Mouse (Mus musculus): Measurements from ENCODE around the gene Il16. TPM values are rescaled to one million over a fixed set of nuclear protein-coding genes. Genes with fewer than 3 reads are reported as not detected.

Gene Il16
- polyA plus RNA-seq, 1 experiment from 2014 or later: 4.9 TPM

DNA sequence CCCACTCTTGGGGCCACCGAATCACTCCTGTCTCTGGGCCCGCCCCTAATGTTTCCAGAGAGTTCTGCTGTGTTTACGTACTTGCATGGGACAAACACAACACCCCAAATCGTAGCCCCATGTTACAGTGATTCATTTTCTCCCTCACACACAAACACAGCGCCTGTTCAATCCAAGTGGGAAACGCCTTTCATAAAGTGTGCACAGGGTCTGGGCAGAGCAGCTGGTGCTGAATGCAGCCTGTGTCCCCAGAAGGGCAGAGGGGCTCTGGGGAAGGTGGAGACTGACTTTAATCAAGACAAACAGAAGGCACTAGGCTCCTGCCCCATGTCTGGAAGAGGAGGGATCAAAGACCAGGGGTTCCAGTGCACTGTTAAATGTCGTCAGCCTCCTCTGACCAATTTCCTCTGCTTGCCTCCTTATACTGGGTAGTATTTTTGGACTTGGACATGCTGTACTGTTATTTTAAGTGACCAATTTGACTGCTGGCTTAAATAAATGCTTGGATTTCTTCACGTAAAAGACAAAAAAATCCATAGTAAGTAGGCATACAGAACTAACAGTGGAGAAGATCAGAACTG is 671 bp upstream of the Il16 start:
- H3K27ac ChIP-seq: peak overlapping the region; percentile 78
- no peaks in the 10 kb centered on the region for H3K36me3 ChIP-seq
- peak overlapping the region; percentile 29 for H3K4me3 ChIP-seq
- no peaks in the 10 kb centered on the region for H3K9me3 ChIP-seq
- peak overlapping the region; percentile 53 for H3K4me2 ChIP-seq
- H3K27me3 ChIP-seq: no peaks in the 10 kb centered on the region
- peak overlapping the region; percentile 33 for H3K9ac ChIP-seq
- WGBS: 41% methylated on average over 8 of the region's 8 CpGs
- H3K4me1 ChIP-seq: peaks cover 32% of the 10 kb centered on the region
- no peak for ATAC-seq (ENCODE audit: insufficient number of reproducible peaks, insufficient read depth, low FRiP score, low TSS enrichment, low read depth)

- Histone ChIP-seq H3K9ac (peak overlapping the region; percentile 33), H3K9me3 (no peaks in the 10 kb centered on the region), H3K36me3 (no peaks in the 10 kb centered on the region), H3K27me3 (no peaks in the 10 kb centered on the region), H3K4me3 (peak overlapping the region; percentile 29), H3K4me2 (peak overlapping the region; percentile 53), H3K27ac (peak overlapping the region; percentile 78), H3K4me1 (peaks cover 37% of the 10 kb centered on the region)
- no peak for ATAC-seq (ENCODE audit: insufficient number of reproducible peaks, insufficient read depth, low FRiP score, low TSS enrichment, low read depth)
- WGBS: 56% methylated on average over 9 of the region's 9 CpGs
Observed at GRCm38 (mm10) chr7:83745065-83745412, 487 bp downstream of the Il16 start.

- WGBS: 89% methylated on average over 4 of the region's 4 CpGs
- peaks cover 45% of the 10 kb centered on the region for H3K4me1 ChIP-seq
- peak overlapping the region; percentile 53 for H3K4me2 ChIP-seq
- 0 out of 2 replicates have a peak overlapping the region, but pooled peaks have one; percentile 33 for H3K9ac ChIP-seq
- no peaks in the 10 kb centered on the region for H3K9me3 ChIP-seq
- no peak overlapping the region for H3K27ac ChIP-seq
- no peaks in the 10 kb centered on the region for H3K27me3 ChIP-seq
- no peak for ATAC-seq (ENCODE audit: insufficient number of reproducible peaks, insufficient read depth, low FRiP score, low TSS enrichment, low read depth)
- H3K4me3 ChIP-seq: peak overlapping the region; percentile 29; the same call in 1 of the 2 replicates
- no peaks in the 10 kb centered on the region for H3K36me3 ChIP-seq
Observed at GRCm38 (mm10) chr7:83744250-83744649, 1.3 kb downstream of the Il16 start.

- Histone ChIP-seq H3K4me3 (no peak overlapping the region), H3K27ac (no peak overlapping the region), H3K9ac (no peak overlapping the region), H3K36me3 (no peaks in the 10 kb centered on the region), H3K9me3 (no peaks in the 10 kb centered on the region), H3K27me3 (no peaks in the 10 kb centered on the region), H3K4me2 (no peak overlapping the region), H3K4me1 (peaks cover 60% of the 10 kb centered on the region)
- 51% methylated on average over 3 of the region's 3 CpGs for WGBS
- no peak for ATAC-seq (ENCODE audit: insufficient number of reproducible peaks, insufficient read depth, low FRiP score, low TSS enrichment, low read depth)
Observed at GRCm38 (mm10) chr7:83742690-83743089, 2.8 kb downstream of the Il16 start.

- no peaks in the 10 kb centered on the region for H3K36me3 ChIP-seq
- ATAC-seq (ENCODE audit: insufficient number of reproducible peaks, insufficient read depth, low FRiP score, low TSS enrichment, low read depth): no peak
- H3K27ac ChIP-seq: no peak overlapping the region
- H3K27me3 ChIP-seq: no peaks in the 10 kb centered on the region
- H3K4me3 ChIP-seq: no peak overlapping the region
- H3K4me1 ChIP-seq: peaks cover 61% of the 10 kb centered on the region
- H3K4me2 ChIP-seq: no peak overlapping the region
- WGBS: 83% methylated on average over 2 of the region's 2 CpGs
- H3K9me3 ChIP-seq: no peaks in the 10 kb centered on the region
- H3K9ac ChIP-seq: no peak overlapping the region
Observed at GRCm38 (mm10) chr7:83742026-83742425, 3.5 kb downstream of the Il16 start.

DNA sequence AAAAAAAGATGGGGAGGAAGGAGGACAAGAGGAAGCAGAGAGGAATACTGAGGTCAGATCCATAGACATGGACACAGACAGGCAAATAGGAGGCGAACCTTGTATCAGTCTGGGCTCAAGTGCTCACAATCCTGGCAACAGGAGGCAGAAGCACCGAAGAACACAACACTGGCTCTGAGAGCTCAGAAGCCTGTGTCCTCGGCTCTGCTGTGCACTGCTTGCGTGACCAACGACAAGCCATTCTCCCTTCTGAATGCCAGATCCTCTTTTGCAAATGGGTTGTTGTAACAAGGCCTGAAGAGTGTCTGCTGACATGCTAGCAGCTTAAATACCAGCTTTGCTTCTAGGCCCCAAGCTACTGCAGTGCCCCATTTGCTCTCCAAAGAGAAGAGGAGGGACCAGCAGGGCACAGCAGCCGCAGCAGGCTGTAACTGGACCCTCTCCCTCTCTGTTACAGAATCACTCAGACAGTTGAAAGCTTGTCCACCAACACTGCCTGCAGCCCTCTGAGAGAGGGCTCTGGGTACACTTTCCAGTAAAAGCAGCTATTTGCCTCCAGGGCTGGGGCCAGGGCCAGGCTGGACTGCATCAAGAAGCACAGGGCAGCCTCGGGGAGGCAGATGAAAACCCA is 5.7 kb downstream of the Il16 start:
- Histone ChIP-seq H3K36me3 (no peaks in the 10 kb centered on the region), H3K4me1 (peaks cover 42% of the 10 kb centered on the region), H3K4me2 (no peak overlapping the region), H3K9ac (peak overlapping the region; percentile 59), H3K27me3 (no peaks in the 10 kb centered on the region), H3K4me3 (no peak overlapping the region), H3K27ac (peak overlapping the region; percentile 80), H3K9me3 (no peaks in the 10 kb centered on the region)
- ATAC-seq (ENCODE audit: insufficient number of reproducible peaks, insufficient read depth, low FRiP score, low TSS enrichment, low read depth): 0 out of 2 replicates have a peak, but pooled peaks have one; percentile 52
- WGBS: 31% methylated on average over 7 of the region's 7 CpGs

DNA sequence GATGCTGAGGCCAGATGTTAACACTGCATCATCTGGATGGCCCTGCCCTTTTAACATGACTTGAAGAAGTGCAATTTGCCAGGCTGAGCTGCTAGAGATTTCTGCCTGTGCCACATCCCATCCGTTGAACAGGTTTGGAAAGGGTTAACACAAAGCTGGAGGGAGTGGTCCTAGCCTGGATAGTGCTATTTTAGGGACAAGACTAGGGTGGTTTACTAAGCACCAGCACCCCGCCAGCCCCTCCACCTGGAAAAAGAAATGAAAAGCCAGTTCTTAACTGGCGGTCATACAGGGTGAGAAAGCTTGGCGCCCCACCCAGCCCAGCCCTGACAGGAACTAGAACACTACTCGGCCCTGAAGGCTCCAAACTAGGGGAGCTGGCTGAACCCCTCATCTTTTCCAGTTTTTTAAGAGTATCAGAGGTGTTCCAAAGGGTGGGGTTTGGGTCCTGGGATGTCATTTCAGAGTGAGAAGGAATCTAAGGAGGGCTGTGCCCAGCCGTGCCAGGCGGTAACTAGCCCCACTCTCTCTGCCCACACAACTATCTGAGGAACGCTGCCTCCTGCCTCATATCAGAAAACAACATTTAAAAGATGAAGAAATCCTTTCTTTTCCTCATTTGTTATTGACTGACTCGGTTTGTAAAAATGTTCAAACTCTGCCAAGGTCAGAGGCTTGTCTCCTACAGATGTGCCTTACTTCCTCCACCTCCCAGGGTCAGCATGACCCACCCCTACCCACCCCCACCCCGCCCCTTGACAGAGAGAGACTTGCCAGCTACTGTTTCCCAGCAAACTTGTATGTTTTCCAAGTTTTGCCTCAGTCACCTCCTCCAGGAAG is 6.7 kb downstream of the Il16 start:
- Histone ChIP-seq H3K27me3 (no peaks in the 10 kb centered on the region), H3K4me3 (no peak overlapping the region), H3K9ac (no peak overlapping the region), H3K4me2 (no peak overlapping the region), H3K9me3 (no peaks in the 10 kb centered on the region), H3K4me1 (peaks cover 35% of the 10 kb centered on the region), H3K36me3 (no peaks in the 10 kb centered on the region), H3K27ac (peak overlapping the region; percentile 80)
- WGBS: 76% methylated on average over 10 of the region's 10 CpGs
- ATAC-seq (ENCODE audit: insufficient number of reproducible peaks, insufficient read depth, low FRiP score, low TSS enrichment, low read depth): no peak

- WGBS: 50% methylated on average over 6 of the region's 6 CpGs
- Histone ChIP-seq H3K4me1 (peaks cover 35% of the 10 kb centered on the region), H3K27me3 (no peaks in the 10 kb centered on the region), H3K27ac (peak overlapping the region; percentile 62), H3K9me3 (no peaks in the 10 kb centered on the region), H3K9ac (no peak overlapping the region), H3K4me3 (no peak overlapping the region), H3K36me3 (no peaks in the 10 kb centered on the region), H3K4me2 (no peak overlapping the region)
- no peak for ATAC-seq (ENCODE audit: insufficient number of reproducible peaks, insufficient read depth, low FRiP score, low TSS enrichment, low read depth)
Observed at GRCm38 (mm10) chr7:83737914-83738490, 7.5 kb downstream of the Il16 start.

GRCm38 (mm10) chr7:83736341-83737115 is 9.0 kb downstream of the Il16 start:
- no peak for ATAC-seq (ENCODE audit: insufficient number of reproducible peaks, insufficient read depth, low FRiP score, low TSS enrichment, low read depth)
- WGBS: 79% methylated on average over 6 of the region's 6 CpGs
- Histone ChIP-seq H3K9ac (no peak overlapping the region), H3K27me3 (no peaks in the 10 kb centered on the region), H3K36me3 (no peaks in the 10 kb centered on the region), H3K4me2 (no peak overlapping the region), H3K4me3 (no peak overlapping the region), H3K4me1 (peaks cover 28% of the 10 kb centered on the region), H3K27ac (no peak overlapping the region), H3K9me3 (no peaks in the 10 kb centered on the region)

GRCm38 (mm10) chr7:83735108-83735781 is 10.3 kb downstream of the Il16 start:
- H3K9me3 ChIP-seq: no peaks in the 10 kb centered on the region
- WGBS: 84% methylated on average over 7 of the region's 7 CpGs
- no peak for ATAC-seq (ENCODE audit: insufficient number of reproducible peaks, insufficient read depth, low FRiP score, low TSS enrichment, low read depth)

More at GRCm38 (mm10) chr7:83735108-83735781, 10.3 kb downstream of the Il16 start:
- H3K4me1 ChIP-seq: peaks cover 25% of the 10 kb centered on the region
- H3K27ac ChIP-seq: no peak overlapping the region
- H3K27me3 ChIP-seq: no peaks in the 10 kb centered on the region
- H3K4me2 ChIP-seq: no peak overlapping the region
- H3K4me3 ChIP-seq: no peak overlapping the region
- no peaks in the 10 kb centered on the region for H3K36me3 ChIP-seq
- H3K9ac ChIP-seq: no peak overlapping the region
